Mouse (Mus musculus): ENCODE measurements at regions not wholly inside any gene's neighbourhood (a gene's known extent, or its start where the extent isn't known, plus 50 kb on each side); places are given as distances from the start of the nearest gene placed in this dataset.

DNA sequence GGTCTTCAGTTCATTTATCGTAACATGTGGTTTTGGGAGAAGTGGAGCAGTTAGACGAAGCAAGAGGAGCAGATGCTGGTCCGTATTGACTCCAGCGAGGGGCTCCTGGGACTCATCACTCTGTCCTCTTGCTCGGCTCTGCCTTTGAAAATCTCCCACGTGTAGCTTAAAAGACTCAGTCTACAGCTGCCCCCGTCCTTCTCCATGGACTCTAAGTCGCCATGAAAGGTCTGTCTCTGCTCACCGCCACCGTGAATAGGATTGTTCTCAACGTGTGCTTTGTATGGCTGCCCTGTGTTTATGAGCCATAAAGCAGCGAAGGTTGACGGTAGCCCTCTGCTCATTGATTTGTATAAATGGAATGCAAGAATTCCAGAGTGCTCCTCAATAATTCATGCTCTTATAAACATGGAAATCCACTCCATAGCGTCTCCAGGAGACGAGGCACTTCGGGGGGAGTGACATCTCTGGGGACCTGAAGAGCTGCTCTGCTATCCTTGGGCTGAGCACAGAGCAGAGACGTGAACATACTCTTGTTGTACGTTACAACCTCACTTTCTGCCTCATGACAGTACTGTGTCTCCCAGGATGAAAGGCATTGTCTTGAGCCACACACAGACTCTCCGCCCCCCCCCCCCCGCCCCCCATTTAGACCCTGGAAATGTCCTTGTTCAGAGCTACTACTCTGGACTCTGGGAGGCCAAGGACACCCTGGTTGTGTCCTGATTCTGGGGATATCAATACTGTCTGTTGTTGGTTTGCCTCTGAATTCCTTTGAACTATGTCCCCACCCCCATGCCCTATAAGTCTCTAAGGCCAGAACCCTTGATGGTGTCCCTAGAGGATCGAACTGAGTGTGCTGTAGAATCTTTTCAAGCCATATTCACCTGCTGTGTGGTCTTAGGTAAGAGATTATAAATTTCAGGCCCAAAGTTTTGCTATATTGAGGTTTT, 90.8 kb upstream of the Hdac4 start:
- no peak for TF ChIP-seq CTCF (IDR thresholded peaks at IDR 0.05; ENCODE audit: low read depth)
- no peak for TF ChIP-seq EP300 (IDR thresholded peaks at IDR 0.05; ENCODE audit: low read depth)

Data from heart, postnatal 0 days (tissue).